Comparison of ENCODE assay signal across 10 mouse cellular contexts in the genomic region with DNA sequence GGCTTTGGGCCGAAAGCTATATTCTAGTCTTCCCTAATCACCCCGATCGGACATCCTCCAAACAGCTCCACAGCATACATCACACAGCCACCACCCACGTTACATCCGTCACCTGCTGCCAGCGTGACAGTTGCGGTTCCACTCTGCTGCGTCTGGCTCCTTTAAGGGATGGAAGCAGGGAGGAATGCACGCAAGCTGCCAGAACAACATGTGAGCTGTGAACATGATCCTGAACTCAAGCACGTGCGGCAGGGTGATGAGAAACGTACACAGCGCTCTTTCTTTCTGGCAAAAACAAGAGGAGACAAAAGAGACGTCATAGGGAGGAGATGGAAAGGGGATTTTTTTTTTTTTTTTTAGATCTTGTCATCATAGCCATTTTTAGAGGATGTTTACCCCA. TPM values are rescaled to one million over a fixed set of nuclear protein-coding genes. Genes with fewer than 3 reads are reported as not detected.
DNase-seq lines count a peak whose midpoint lies in the region; ATAC-seq and TF ChIP-seq lines count a peak whose summit lies in the region.
"Had no signal": no experiment of that assay in that cellular context is flagged by ENCODE, and none has a peak within 500 bp of the region (broad histone marks: within the 10 kb centered on the region; RNA-seq: fewer than 3 reads in every experiment).

No protein-coding gene starts in this region.

- no peaks in the 10 kb centered on the region for H3K36me3 ChIP-seq in lung, postnatal 0 days (ENCODE audit: insufficient read depth, low read length)
- no peaks in the 10 kb centered on the region for H3K36me3 ChIP-seq in midbrain, embryonic 11.5 days (ENCODE audit: control insufficient read depth, insufficient read depth, low read length)
- H3K36me3 ChIP-seq: limb, embryonic 13.5 days had no signal

- TF ChIP-seq CTCF in lung, postnatal 0 days (IDR thresholded peaks at IDR 0.05) = no peak

- peaks cover 7% of the 10 kb centered on the region for H3K4me1 ChIP-seq in brown adipose tissue, adult 24 weeks (ENCODE audit: control insufficient read depth, insufficient read depth, insufficient read length, low read length)
- peaks cover 6% of the 10 kb centered on the region; the same call in 1 of the 2 replicates for H3K4me1 ChIP-seq in lung, postnatal 0 days (ENCODE audit: insufficient read depth, low read depth, low read length)
- H3K4me1 ChIP-seq in midbrain, embryonic 11.5 days (ENCODE audit: control insufficient read depth, insufficient read depth, low read length) = peaks cover 7% of the 10 kb centered on the region

- peak; percentile 59 for TF ChIP-seq EP300 in lung, postnatal 0 days (IDR thresholded peaks at IDR 0.05)

- no peaks in the 10 kb centered on the region for H3K27me3 ChIP-seq in lung, postnatal 0 days (replicated peaks; ENCODE audit: insufficient read depth, low read length)
- H3K27me3 ChIP-seq in midbrain, embryonic 11.5 days (ENCODE audit: control insufficient read depth, insufficient read depth, low read length) = no peaks in the 10 kb centered on the region
- H3K27me3 ChIP-seq: limb, embryonic 13.5 days; Patski had no signal

- intact Hi-C loops in heart, postnatal 25 days (cut with DNase I) = no loop called here

- no peak overlapping the region for H3K27ac ChIP-seq in brown adipose tissue, adult 24 weeks (replicated peaks; ENCODE audit: low read depth, low read length)
- no peak overlapping the region for H3K27ac ChIP-seq in lung, postnatal 0 days (ENCODE audit: low read length)
- no peak overlapping the region for H3K27ac ChIP-seq in midbrain, embryonic 11.5 days (ENCODE audit: low read depth, low read length)
- H3K27ac ChIP-seq: limb, embryonic 13.5 days had no signal

- peak; percentile 94 for DNase-seq in heart, adult 11 months
- DNase-seq in heart, postnatal 25 days (ENCODE audit: low spot score) = no peak
- peak; percentile 58 for DNase-seq in kidney, adult 11 months
- peak; percentile 80 for DNase-seq in lung, postnatal 0 days (ENCODE audit: low spot score)
- DNase-seq in midbrain, embryonic 11.5 days (ENCODE audit: low spot score, missing footprints) = no peak
- no peak for DNase-seq in natural killer cell, adult 2 months (ENCODE audit: low spot score in 2 of 2)
- DNase-seq in embryo, embryonic 10.5 days (ENCODE audit: low spot score) = no peak

- no peak overlapping the region for H3K4me2 ChIP-seq in lung, postnatal 0 days (replicated peaks; ENCODE audit: low read depth, low read length)
- no peak overlapping the region for H3K4me2 ChIP-seq in midbrain, embryonic 11.5 days
- H3K4me2 ChIP-seq: limb, embryonic 13.5 days had no signal

- WGBS in lung, postnatal 0 days = 42% methylated on average over 14 of the region's 14 CpGs
- WGBS in midbrain, embryonic 11.5 days = 89% methylated on average over 14 of the region's 14 CpGs

- H3K4me3 ChIP-seq in brown adipose tissue, adult 24 weeks (ENCODE audit: insufficient read depth, low read depth, low read length) = 0 out of 2 replicates have a peak overlapping the region, but pooled peaks have one; percentile 17
- H3K4me3 ChIP-seq in lung, postnatal 0 days (ENCODE audit: low read depth, low read length) = no peak overlapping the region
- no peak overlapping the region for H3K4me3 ChIP-seq in midbrain, embryonic 11.5 days (ENCODE audit: low read depth, low read length)
- H3K4me3 ChIP-seq: limb, embryonic 13.5 days had no signal

- ATAC-seq in lung, postnatal 0 days = peak; percentile 51
- ATAC-seq in midbrain, embryonic 11.5 days (ENCODE audit: low FRiP score) = no peak
- ATAC-seq: Patski had no signal

- no peaks in the 10 kb centered on the region for H3K9me3 ChIP-seq in lung, postnatal 0 days (ENCODE audit: low read length)
- H3K9me3 ChIP-seq in midbrain, embryonic 11.5 days (ENCODE audit: control insufficient read depth, low read length) = no peaks in the 10 kb centered on the region
- H3K9me3 ChIP-seq: limb, embryonic 13.5 days had no signal

- no peak overlapping the region for H3K9ac ChIP-seq in lung, postnatal 0 days (replicated peaks; ENCODE audit: low read depth)
- no peak overlapping the region for H3K9ac ChIP-seq in midbrain, embryonic 11.5 days (ENCODE audit: low read length)
- H3K9ac ChIP-seq: limb, embryonic 13.5 days had no signal

RNA-seq across cellular contexts. Expression of a gene that starts 17.8 kb away (rescaled TPM):
- total RNA-seq in heart, postnatal 25 days (2021) = 10 to 100 TPM; 43.3 to 43.6 TPM
- polyA plus RNA-seq in brown adipose tissue, adult 24 weeks (2012; ENCODE audit: insufficient read depth, insufficient read length, missing spikeins) = 38.5 and 48.5 TPM in 2 replicates
- 12.4 and 14.2 TPM in 2 replicates for polyA plus RNA-seq in lung, postnatal 0 days (2015; fragmentation: Nextera tagmentation; extraction: Ambion mirVana)
- 10.9 and 15.9 TPM in 2 replicates for polyA plus RNA-seq in midbrain, embryonic 11.5 days (2014; fragmentation: Nextera tagmentation; extraction: Ambion mirVana)

Comparison
In these comparisons a context has a peak if more than half of its experiments do, and no peak if none do; other contexts are left out.
1. DNase-seq: peak in heart, adult 11 months (single experiment), kidney, adult 11 months (single experiment) and lung, postnatal 0 days (single experiment); none in heart, postnatal 25 days (single experiment), midbrain, embryonic 11.5 days (single experiment), natural killer cell, adult 2 months (0 of 2) and embryo, embryonic 10.5 days (single experiment).